Mouse (Mus musculus): Measurements from ENCODE around the gene Eif5a2. TPM values are rescaled to one million over a fixed set of nuclear protein-coding genes. Genes with fewer than 3 reads are reported as not detected.
"Not testable (repeated sequence)": the region's sequence is repeated elsewhere in the genome, so short reads cannot be mapped to it uniquely, and the experiment has no call there.

Eif5a2 gene
- polyA plus RNA-seq, 1 experiment from 2014 or later = 3.0 TPM

DNA sequence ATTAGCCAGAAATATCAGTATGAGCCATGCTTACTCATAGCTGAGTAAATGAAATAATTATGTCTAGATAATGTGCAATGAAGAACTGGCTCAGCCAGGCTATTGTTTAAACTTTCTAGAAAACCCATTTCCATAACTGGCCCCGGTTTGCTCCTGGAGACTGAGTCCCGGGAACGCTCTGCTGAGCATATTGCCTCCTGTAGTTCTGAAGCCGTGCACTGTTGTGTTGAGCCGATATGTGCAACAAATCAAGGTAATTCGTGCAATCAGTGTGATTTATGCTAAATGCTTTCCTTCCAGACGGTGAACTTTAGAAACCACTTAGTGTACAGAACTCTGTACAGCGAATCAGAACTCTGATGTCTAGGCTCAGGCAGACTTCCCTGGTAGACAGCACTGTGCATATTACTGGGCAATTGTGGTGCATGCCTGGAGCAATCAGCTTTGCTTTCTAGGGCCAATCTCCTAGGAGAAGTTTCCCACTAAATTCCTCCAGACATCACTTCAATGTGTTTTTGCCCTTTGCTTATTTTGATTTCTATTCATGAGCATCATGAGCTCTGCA is 19.8 kb upstream of the Eif5a2 start:
- 61% methylated on average over 8 of the region's 8 CpGs for WGBS
- no peak overlapping the region for H3K4me3 ChIP-seq (ENCODE audit: low read length)
- no peak for ATAC-seq

DNA sequence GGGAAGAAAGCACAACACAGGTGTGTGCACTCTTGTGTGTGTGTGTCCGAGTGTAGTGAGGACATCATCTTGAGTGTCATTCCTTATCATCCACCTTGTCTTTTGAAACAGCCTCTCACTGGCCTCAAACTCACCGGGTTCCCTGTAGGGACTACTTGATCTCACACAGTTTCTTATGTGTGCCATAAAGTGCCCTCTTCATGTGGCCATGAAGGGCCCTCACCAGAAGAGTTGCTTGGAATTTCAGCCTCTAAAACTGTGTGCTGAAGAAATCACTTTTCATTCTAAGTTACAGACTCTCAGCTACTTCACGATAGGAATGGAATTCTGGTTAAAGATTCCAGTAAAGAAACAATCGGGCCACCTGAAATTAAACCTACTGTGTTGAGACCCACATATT is 14.1 kb upstream of the Eif5a2 start:
- WGBS = 91% methylated on average over 4 of the region's 4 CpGs
- Histone ChIP-seq H3K4me2 (ENCODE audit: low read depth, low read length) (no peak overlapping the region), H3K27ac (ENCODE audit: low read length) (no peak overlapping the region), H3K27me3 (replicated peaks; ENCODE audit: control insufficient read depth, insufficient read depth, low read length) (no peaks in the 10 kb centered on the region), H3K9me3 (ENCODE audit: control insufficient read depth, low read length) (no peaks in the 10 kb centered on the region), H3K4me3 (ENCODE audit: low read length) (no peak overlapping the region), H3K36me3 (ENCODE audit: control insufficient read depth, insufficient read depth, low read length) (no peaks in the 10 kb centered on the region), H3K4me1 (ENCODE audit: control insufficient read depth, insufficient read depth, low read length) (no peaks in the 10 kb centered on the region), H3K9ac (ENCODE audit: low read depth, low read length) (no peak overlapping the region)
- ATAC-seq = no peak

More for the DNA sequence above, 19.8 kb upstream of the Eif5a2 start:
- Histone ChIP-seq H3K4me2 (ENCODE audit: low read depth, low read length) (no peak overlapping the region), H3K36me3 (ENCODE audit: control insufficient read depth, insufficient read depth, low read length) (no peaks in the 10 kb centered on the region), H3K27ac (ENCODE audit: low read length) (no peak overlapping the region), H3K9me3 (ENCODE audit: control insufficient read depth, low read length) (no peaks in the 10 kb centered on the region), H3K4me1 (ENCODE audit: control insufficient read depth, insufficient read depth, low read length) (no peaks in the 10 kb centered on the region), H3K27me3 (replicated peaks; ENCODE audit: control insufficient read depth, insufficient read depth, low read length) (no peaks in the 10 kb centered on the region), H3K9ac (ENCODE audit: low read depth, low read length) (no peak overlapping the region)

DNA sequence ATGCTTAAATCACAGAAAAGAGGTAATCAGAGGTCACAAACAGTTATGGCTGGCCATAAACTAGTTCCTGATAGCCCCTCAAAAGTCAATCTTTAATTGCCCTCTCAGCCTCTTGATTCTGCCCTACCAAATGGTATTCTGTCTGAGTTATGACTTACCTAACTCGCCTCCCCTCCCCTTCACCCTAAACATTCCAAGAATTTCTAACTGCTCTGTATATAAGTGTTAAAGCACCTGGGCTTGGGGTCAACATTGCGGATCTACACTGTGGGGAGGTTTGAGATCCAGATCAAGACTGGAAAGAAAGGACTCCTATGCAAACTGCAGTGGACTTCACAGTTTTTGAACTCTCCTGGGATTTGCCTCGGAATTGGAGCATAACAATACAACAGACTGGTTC is 12.9 kb upstream of the Eif5a2 start:
- H3K27me3 ChIP-seq (replicated peaks; ENCODE audit: control insufficient read depth, insufficient read depth, low read length) = no peaks in the 10 kb centered on the region
- no peak overlapping the region for H3K9ac ChIP-seq (ENCODE audit: low read depth, low read length)
- H3K4me3 ChIP-seq (ENCODE audit: low read length) = no peak overlapping the region
- no peak for ATAC-seq
- no peaks in the 10 kb centered on the region for H3K36me3 ChIP-seq (ENCODE audit: control insufficient read depth, insufficient read depth, low read length)
- H3K4me2 ChIP-seq (ENCODE audit: low read depth, low read length) = no peak overlapping the region
- H3K4me1 ChIP-seq (ENCODE audit: control insufficient read depth, insufficient read depth, low read length) = no peaks in the 10 kb centered on the region
- H3K27ac ChIP-seq (ENCODE audit: low read length) = no peak overlapping the region
- WGBS = 65% methylated on average over 3 of the region's 3 CpGs
- H3K9me3 ChIP-seq (ENCODE audit: control insufficient read depth, low read length) = no peaks in the 10 kb centered on the region

DNA sequence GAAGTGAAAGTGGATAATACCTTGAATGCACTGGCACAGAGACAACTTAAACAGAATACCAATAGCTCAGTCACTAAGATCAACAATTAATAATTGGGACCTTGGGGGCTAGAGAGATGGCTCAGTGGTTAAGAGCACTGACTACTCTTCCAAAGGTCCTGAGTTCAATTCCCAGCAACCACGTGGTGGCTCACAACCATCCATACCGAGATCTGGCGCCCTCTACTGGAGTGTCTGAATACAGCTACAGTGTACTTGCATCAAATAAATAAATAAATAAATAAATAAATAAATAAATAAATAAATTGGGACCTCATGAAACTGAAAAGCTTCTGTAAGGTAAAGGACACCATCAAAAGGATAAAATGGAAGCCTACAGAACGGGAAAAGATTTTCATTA is 8.2 kb upstream of the Eif5a2 start:
- not testable (repeated sequence) for H3K4me2 ChIP-seq (ENCODE audit: low read depth, low read length); H3K36me3 ChIP-seq (ENCODE audit: control insufficient read depth, insufficient read depth, low read length); H3K4me1 ChIP-seq (ENCODE audit: control insufficient read depth, insufficient read depth, low read length); H3K4me3 ChIP-seq (ENCODE audit: low read length); H3K27ac ChIP-seq (ENCODE audit: low read length); ATAC-seq; H3K9me3 ChIP-seq (ENCODE audit: control insufficient read depth, low read length); H3K9ac ChIP-seq (ENCODE audit: low read depth, low read length); H3K27me3 ChIP-seq (replicated peaks; ENCODE audit: control insufficient read depth, insufficient read depth, low read length)
- 59% methylated on average over 4 of the region's 4 CpGs for WGBS

DNA sequence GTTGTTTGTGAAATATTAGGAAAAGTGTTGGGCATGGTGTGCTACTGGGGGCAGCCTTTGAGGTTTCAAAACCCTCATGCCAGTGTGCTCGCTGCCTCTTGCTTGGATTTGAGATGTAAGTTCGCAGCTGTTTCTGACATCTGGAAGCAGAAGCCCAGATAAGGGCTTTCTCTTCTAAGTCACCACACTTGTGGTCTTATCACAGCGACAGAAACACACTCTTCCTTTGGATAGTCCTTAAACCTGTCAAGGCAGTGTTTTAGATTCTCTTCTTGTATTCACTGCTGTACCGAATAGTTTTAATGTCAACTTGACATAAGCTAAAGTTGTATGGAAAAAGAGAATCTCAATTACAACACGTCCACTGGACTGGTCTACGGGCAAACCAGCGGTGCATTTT is 5.7 kb upstream of the Eif5a2 start:
- WGBS = 88% methylated on average over 7 of the region's 7 CpGs
- peak; percentile 56; the same call in 1 of the 2 replicates for ATAC-seq
- Histone ChIP-seq H3K4me3 (ENCODE audit: low read length) (no peak overlapping the region), H3K9me3 (ENCODE audit: control insufficient read depth, low read length) (no peaks in the 10 kb centered on the region), H3K27me3 (replicated peaks; ENCODE audit: control insufficient read depth, insufficient read depth, low read length) (no peaks in the 10 kb centered on the region), H3K9ac (ENCODE audit: low read depth, low read length) (no peak overlapping the region), H3K27ac (ENCODE audit: low read length) (no peak overlapping the region), H3K36me3 (ENCODE audit: control insufficient read depth, insufficient read depth, low read length) (no peaks in the 10 kb centered on the region), H3K4me1 (ENCODE audit: control insufficient read depth, insufficient read depth, low read length) (no peaks in the 10 kb centered on the region), H3K4me2 (ENCODE audit: low read depth, low read length) (no peak overlapping the region)

DNA sequence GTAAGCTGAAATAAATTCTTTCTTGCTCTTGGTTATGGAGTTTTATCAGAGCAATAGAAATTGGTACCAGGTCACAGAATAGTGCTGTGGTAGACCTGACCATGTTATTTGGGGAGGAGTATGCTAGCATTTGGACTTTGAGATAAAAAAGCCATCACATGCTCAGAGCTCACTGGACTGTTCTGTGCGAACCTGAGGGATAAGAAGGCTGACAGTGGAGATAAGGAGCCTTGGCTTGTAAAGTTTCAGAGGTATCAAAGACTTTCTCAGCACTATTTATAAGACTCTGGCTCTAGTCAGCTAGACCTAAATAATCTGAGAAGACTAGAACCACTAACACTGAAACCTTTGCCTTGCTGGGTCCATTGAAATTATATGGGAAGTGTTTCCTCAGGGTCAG is 5.1 kb upstream of the Eif5a2 start:
- Histone ChIP-seq H3K4me3 (ENCODE audit: low read length) (no peak overlapping the region), H3K9me3 (ENCODE audit: control insufficient read depth, low read length) (no peaks in the 10 kb centered on the region), H3K4me1 (ENCODE audit: control insufficient read depth, insufficient read depth, low read length) (no peaks in the 10 kb centered on the region), H3K27me3 (replicated peaks; ENCODE audit: control insufficient read depth, insufficient read depth, low read length) (no peaks in the 10 kb centered on the region), H3K9ac (ENCODE audit: low read depth, low read length) (no peak overlapping the region), H3K36me3 (ENCODE audit: control insufficient read depth, insufficient read depth, low read length) (no peaks in the 10 kb centered on the region), H3K4me2 (ENCODE audit: low read depth, low read length) (no peak overlapping the region), H3K27ac (ENCODE audit: low read length) (no peak overlapping the region)
- 79% methylated on average over 1 of the region's 1 CpGs for WGBS
- ATAC-seq = peak; percentile 73

DNA sequence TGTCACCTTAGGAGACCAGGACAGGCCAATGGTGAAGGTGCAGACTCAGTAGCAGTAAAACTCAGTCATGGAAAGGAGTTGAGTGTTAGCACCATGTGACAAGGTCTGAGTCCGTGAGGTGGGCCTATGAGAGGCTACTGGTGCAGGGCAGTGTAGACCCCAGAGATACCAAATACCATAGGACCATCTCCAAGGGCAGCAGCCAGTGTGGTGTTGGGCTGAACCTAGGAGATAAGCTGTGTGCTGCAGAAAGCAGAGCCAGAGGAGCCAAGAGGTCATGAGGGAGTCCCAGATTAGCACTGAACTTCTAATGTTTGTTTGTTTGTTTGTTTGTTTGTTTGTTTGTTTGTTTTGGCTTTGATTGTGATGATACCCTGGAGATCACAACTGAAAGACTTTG is 4.6 kb upstream of the Eif5a2 start:
- Histone ChIP-seq H3K4me2 (ENCODE audit: low read depth, low read length) (no peak overlapping the region), H3K27ac (ENCODE audit: low read length) (no peak overlapping the region), H3K9ac (ENCODE audit: low read depth, low read length) (no peak overlapping the region), H3K9me3 (ENCODE audit: control insufficient read depth, low read length) (no peaks in the 10 kb centered on the region), H3K27me3 (replicated peaks; ENCODE audit: control insufficient read depth, insufficient read depth, low read length) (no peaks in the 10 kb centered on the region), H3K36me3 (ENCODE audit: control insufficient read depth, insufficient read depth, low read length) (no peaks in the 10 kb centered on the region), H3K4me1 (ENCODE audit: control insufficient read depth, insufficient read depth, low read length) (no peaks in the 10 kb centered on the region), H3K4me3 (ENCODE audit: low read length) (no peak overlapping the region)
- 82% methylated on average over 1 of the region's 1 CpGs for WGBS
- ATAC-seq = no peak

DNA sequence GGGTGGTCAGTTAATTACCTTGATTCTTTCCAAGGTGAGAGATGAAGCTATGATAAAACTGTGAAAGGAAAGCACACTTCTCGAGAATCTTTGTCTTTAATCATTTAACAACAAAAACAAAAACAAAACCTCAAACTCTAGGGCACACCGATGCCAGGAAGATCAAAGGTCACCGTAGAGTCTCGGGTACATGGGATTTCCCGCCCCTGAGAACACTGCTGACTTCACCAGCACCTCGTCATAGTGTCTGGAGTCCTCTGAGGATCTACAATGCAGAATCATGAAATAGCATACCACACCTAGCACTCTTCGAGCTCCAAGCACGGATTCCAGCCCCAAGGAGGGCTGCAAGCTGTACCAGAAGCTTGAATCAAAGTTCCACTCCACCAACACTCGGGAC is 565 bp upstream of the Eif5a2 start:
- H3K9me3 ChIP-seq (ENCODE audit: control insufficient read depth, low read length) = no peaks in the 10 kb centered on the region
- H3K9ac ChIP-seq (ENCODE audit: low read depth, low read length) = no peak overlapping the region
- H3K4me2 ChIP-seq (ENCODE audit: low read depth, low read length) = peak overlapping the region; percentile 99
- H3K36me3 ChIP-seq (ENCODE audit: control insufficient read depth, insufficient read depth, low read length) = no peaks in the 10 kb centered on the region
- 75% methylated on average over 9 of the region's 9 CpGs for WGBS
- H3K27ac ChIP-seq (ENCODE audit: low read length) = no peak overlapping the region
- no peaks in the 10 kb centered on the region for H3K27me3 ChIP-seq (replicated peaks; ENCODE audit: control insufficient read depth, insufficient read depth, low read length)
- H3K4me3 ChIP-seq (ENCODE audit: low read length) = peak overlapping the region; percentile 73; the same call in 1 of the 2 replicates
- peak; percentile 21 for ATAC-seq
- H3K4me1 ChIP-seq (ENCODE audit: control insufficient read depth, insufficient read depth, low read length) = 0 out of 2 replicates have a peak, but pooled peaks cover 4% of the 10 kb centered on the region

DNA sequence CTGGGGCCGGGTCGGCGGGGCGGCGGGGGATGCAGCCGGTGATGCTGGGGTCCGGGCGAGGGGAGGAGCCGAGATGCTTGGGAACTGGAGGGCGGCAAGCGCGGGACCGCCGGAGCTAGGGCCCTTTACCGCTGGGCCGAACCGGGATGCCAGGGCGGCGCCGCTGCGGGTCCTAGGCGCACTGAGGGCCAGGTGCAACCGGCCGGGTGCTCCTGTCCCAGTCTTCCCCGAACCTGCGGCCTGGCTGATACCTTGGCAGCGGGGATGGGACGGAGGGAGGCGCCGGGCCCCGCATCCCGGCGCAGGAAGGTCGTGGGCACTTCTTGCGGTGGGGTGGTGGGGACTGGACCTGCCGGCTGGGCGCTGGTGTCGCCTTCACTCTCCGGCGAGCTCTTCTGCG is 346 bp downstream of the Eif5a2 start:
- no peaks in the 10 kb centered on the region for H3K27me3 ChIP-seq (replicated peaks; ENCODE audit: control insufficient read depth, insufficient read depth, low read length)
- peak overlapping the region; percentile 73 for H3K4me3 ChIP-seq (ENCODE audit: low read length)
- H3K4me1 ChIP-seq (ENCODE audit: control insufficient read depth, insufficient read depth, low read length) = 0 out of 2 replicates have a peak, but pooled peaks cover 4% of the 10 kb centered on the region
- no peaks in the 10 kb centered on the region for H3K9me3 ChIP-seq (ENCODE audit: control insufficient read depth, low read length)
- peak overlapping the region; percentile 78 for H3K9ac ChIP-seq (ENCODE audit: low read depth, low read length)
- no peak; the same call in 1 of the 2 replicates for ATAC-seq
- under 1% methylated on average over 40 of the region's 41 CpGs for WGBS
- peak overlapping the region; percentile 99 for H3K4me2 ChIP-seq (ENCODE audit: low read depth, low read length)
- H3K27ac ChIP-seq (ENCODE audit: low read length) = no peak overlapping the region
- no peaks in the 10 kb centered on the region for H3K36me3 ChIP-seq (ENCODE audit: control insufficient read depth, insufficient read depth, low read length)

DNA sequence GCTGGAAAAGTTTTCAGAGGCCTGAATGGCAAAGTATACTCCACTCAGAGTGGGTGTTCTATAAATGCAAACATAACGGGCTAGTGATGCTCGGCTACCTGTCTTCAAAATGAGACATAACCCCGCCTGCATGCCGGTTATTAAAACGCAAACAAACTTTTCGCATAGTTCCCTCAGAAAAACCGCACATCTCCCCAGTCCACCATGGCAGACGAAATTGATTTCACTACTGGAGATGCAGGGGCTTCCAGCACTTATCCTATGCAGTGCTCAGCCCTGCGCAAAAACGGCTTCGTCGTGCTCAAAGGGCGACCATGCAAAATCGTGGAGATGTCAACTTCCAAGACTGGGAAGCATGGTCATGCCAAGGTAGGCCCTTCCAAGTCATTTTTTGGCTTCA is 772 bp downstream of the Eif5a2 start:
- peak overlapping the region; percentile 73 for H3K4me3 ChIP-seq (ENCODE audit: low read length)
- H3K4me1 ChIP-seq (ENCODE audit: control insufficient read depth, insufficient read depth, low read length) = 0 out of 2 replicates have a peak, but pooled peaks cover 4% of the 10 kb centered on the region
- H3K9ac ChIP-seq (ENCODE audit: low read depth, low read length) = peak overlapping the region; percentile 78
- ATAC-seq = no peak
- no peaks in the 10 kb centered on the region for H3K36me3 ChIP-seq (ENCODE audit: control insufficient read depth, insufficient read depth, low read length)
- peak overlapping the region; percentile 99 for H3K4me2 ChIP-seq (ENCODE audit: low read depth, low read length)
- no peaks in the 10 kb centered on the region for H3K27me3 ChIP-seq (replicated peaks; ENCODE audit: control insufficient read depth, insufficient read depth, low read length)
- 25% methylated on average over 14 of the region's 14 CpGs for WGBS
- no peak overlapping the region for H3K27ac ChIP-seq (ENCODE audit: low read length)
- H3K9me3 ChIP-seq (ENCODE audit: control insufficient read depth, low read length) = no peaks in the 10 kb centered on the region
